Mouse (Mus musculus): ENCODE results near the gene Slc31a1.

DNA sequence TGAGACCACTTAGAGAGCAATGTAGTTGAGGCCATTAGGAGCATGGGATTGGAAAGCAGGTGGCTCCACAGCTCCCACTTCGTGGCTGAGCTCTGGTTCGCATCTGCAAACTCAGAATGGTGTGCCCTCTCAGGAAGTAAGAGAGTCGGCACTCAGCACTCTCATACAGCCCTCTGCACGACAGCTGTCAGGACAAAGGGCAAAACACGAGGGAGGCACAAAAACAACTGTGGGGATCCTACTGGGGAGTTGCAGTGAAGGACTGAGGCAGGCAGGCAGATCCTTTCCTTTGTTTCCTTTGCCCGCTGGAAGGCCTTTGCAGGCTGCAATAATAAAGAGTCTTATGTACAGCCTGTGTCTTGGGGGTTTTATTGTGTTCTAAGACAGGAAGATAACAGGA lies 32.9 kb downstream of the Slc31a1 start:
- no peak for TF ChIP-seq GATA1 (IDR thresholded peaks at IDR 0.05; ENCODE audit: low read length)
- TF ChIP-seq TAL1 (IDR thresholded peaks at IDR 0.05; ENCODE audit: low read length) = no peak

All from erythroblast, embryonic 14.5 days (primary cell).